Mouse (Mus musculus) adrenal gland (tissue): ENCODE results near the gene Qars.

Source experiments
- intact Hi-C: fragments of 180-260 bp; cut with DNase I; formaldehyde crosslinking; loops from one replicate; pipeline ENCODE4 v1.15.1; 2025

The Qars gene

GRCm38 (mm10) chr9:108523341-108523740, 15.8 kb downstream of the Qars start:
- intact Hi-C loops = no loop called here

GRCm38 (mm10) chr9:108525400-108525799, 17.9 kb downstream of the Qars start:
- intact Hi-C loops = no loop called here

- intact Hi-C loops = no loop called here
These were observed 23.4 kb downstream of the Qars start for GRCm38 (mm10) chr9:108530954-108531353.

GRCm38 (mm10) chr9:108531496-108531895, 24.0 kb downstream of the Qars start:
- intact Hi-C loops = no loop called here

- intact Hi-C loops = no loop called here
These were observed 33.3 kb downstream of the Qars start for GRCm38 (mm10) chr9:108540846-108541245.

GRCm38 (mm10) chr9:108545986-108546385, 38.5 kb downstream of the Qars start:
- intact Hi-C loops = no loop called here

GRCm38 (mm10) chr9:108546875-108547274, 39.4 kb downstream of the Qars start:
- intact Hi-C loops = no loop called here

GRCm38 (mm10) chr9:108559169-108559568, 51.7 kb downstream of the Qars start:
- intact Hi-C loops = no loop called here

- intact Hi-C loops = no loop called here
These were observed 52.8 kb downstream of the Qars start, which contains the start of gene Impdh2 for GRCm38 (mm10) chr9:108560227-108560841. TSS of gene Impdh2 (plus strand) at chr9:108560286.

- intact Hi-C loops = no loop called here
These were observed 56.2 kb downstream of the Qars start for GRCm38 (mm10) chr9:108563671-108564070.

- intact Hi-C loops = no loop called here
These were observed 56.6 kb downstream of the Qars start for GRCm38 (mm10) chr9:108564131-108564530.
